Mouse (Mus musculus) MEL-GATA-1-ER (cell line): ENCODE measurements around the gene Mtch2.

Source experiments
- DNase-seq: peaks from one replicate; pipeline ENCODE4 v3.0.0-alpha.2; 2012; ENCODE audit warnings: low read depth; ENCODE audit errors: extremely low read depth

Gene Mtch2

GRCm38 (mm10) chr2:90904856-90905224 is 57.9 kb downstream of the Mtch2 start:
- no peak for DNase-seq

GRCm38 (mm10) chr2:90906721-90907120 is 59.8 kb downstream of the Mtch2 start:
- no peak for DNase-seq

GRCm38 (mm10) chr2:90910861-90911260 is 63.9 kb downstream of the Mtch2 start:
- no peak for DNase-seq

GRCm38 (mm10) chr2:90911668-90912067 is 64.7 kb downstream of the Mtch2 start:
- no peak for DNase-seq

- no peak for DNase-seq
Observed at GRCm38 (mm10) chr2:90913671-90914070, 66.7 kb downstream of the Mtch2 start.

- DNase-seq = no peak
Observed at GRCm38 (mm10) chr2:90915516-90915915, 68.6 kb downstream of the Mtch2 start.
